Mouse (Mus musculus): ENCODE data around the gene Hyal3. TPM values are rescaled to one million over a fixed set of nuclear protein-coding genes. Genes with fewer than 3 reads are reported as not detected.

Hyal3 gene
- polyA plus RNA-seq, 1 experiment from 2014 or later, result 1.9 TPM

GRCm38 (mm10) chr9:107543299-107543698 is 37.3 kb upstream of the Hyal3 start:
- H3K9me3 ChIP-seq, result no peaks in the 10 kb centered on the region
- no peak overlapping the region for H3K9ac ChIP-seq
- no peak for ATAC-seq (ENCODE audit: low read depth)
- peaks cover 57% of the 10 kb centered on the region for H3K4me1 ChIP-seq (replicated peaks)
- no peak overlapping the region for H3K27ac ChIP-seq (replicated peaks)
- 90% methylated on average over 11 of the region's 11 CpGs for WGBS
- H3K4me2 ChIP-seq, result peak overlapping the region; percentile 91; the same call in 1 of the 2 replicates
- H3K27me3 ChIP-seq, result peaks cover 7% of the 10 kb centered on the region; the same call in 1 of the 2 replicates
- no peak overlapping the region for H3K4me3 ChIP-seq
- H3K36me3 ChIP-seq, result peaks cover 40% of the 10 kb centered on the region

- Histone ChIP-seq H3K9me3 (no peaks in the 10 kb centered on the region), H3K4me1 (replicated peaks) (peaks cover 57% of the 10 kb centered on the region), H3K36me3 (peaks cover 31% of the 10 kb centered on the region), H3K4me3 (no peak overlapping the region), H3K4me2 (no peak overlapping the region), H3K27ac (replicated peaks) (no peak overlapping the region), H3K9ac (no peak overlapping the region), H3K27me3 (peaks cover 17% of the 10 kb centered on the region)
- 95% methylated on average over 17 of the region's 17 CpGs for WGBS
- ATAC-seq (ENCODE audit: low read depth), result no peak
These were observed 36.4 kb upstream of the Hyal3 start for GRCm38 (mm10) chr9:107544196-107544700.

- Histone ChIP-seq H3K36me3 (peaks cover 26% of the 10 kb centered on the region), H3K4me3 (no peak overlapping the region), H3K9ac (no peak overlapping the region), H3K27ac (replicated peaks) (no peak overlapping the region), H3K4me1 (replicated peaks) (peaks cover 57% of the 10 kb centered on the region), H3K9me3 (no peaks in the 10 kb centered on the region), H3K27me3 (peaks cover 22% of the 10 kb centered on the region), H3K4me2 (no peak overlapping the region)
- no peak for ATAC-seq (ENCODE audit: low read depth)
- WGBS, result 91% methylated on average over 12 of the region's 12 CpGs
These were observed 35.9 kb upstream of the Hyal3 start for GRCm38 (mm10) chr9:107544729-107545128.

- no peak for ATAC-seq (ENCODE audit: low read depth)
- Histone ChIP-seq H3K4me1 (replicated peaks) (peaks cover 55% of the 10 kb centered on the region), H3K36me3 (peaks cover 21% of the 10 kb centered on the region), H3K4me3 (no peak overlapping the region), H3K27me3 (peaks cover 26% of the 10 kb centered on the region), H3K9me3 (no peaks in the 10 kb centered on the region), H3K9ac (no peak overlapping the region), H3K27ac (replicated peaks) (no peak overlapping the region), H3K4me2 (no peak overlapping the region)
- WGBS, result 90% methylated on average over 10 of the region's 10 CpGs
These were observed 35.4 kb upstream of the Hyal3 start for GRCm38 (mm10) chr9:107545199-107545598.

GRCm38 (mm10) chr9:107545602-107546001 is 35.0 kb upstream of the Hyal3 start:
- 6% methylated on average over 3 of the region's 3 CpGs for WGBS

GRCm38 (mm10) chr9:107547026-107547425 is 33.6 kb upstream of the Hyal3 start, which contains the start of gene Zmynd10:
Gene Zmynd10 (plus strand): TSS chr9:107547298.
- Histone ChIP-seq H3K27ac (replicated peaks) (peak within 1 kb of the TSS; percentile 69), H3K4me3 (peak within 1 kb of the TSS; percentile 19), H3K36me3 (peaks cover 20% of the 10 kb centered on the region), H3K9ac (peak within 1 kb of the TSS; percentile 53; the same call in 1 of the 2 replicates), H3K4me2 (peak within 1 kb of the TSS; percentile 52), H3K9me3 (no peaks in the 10 kb centered on the region), H3K27me3 (peaks cover 44% of the 10 kb centered on the region), H3K4me1 (replicated peaks) (peaks cover 57% of the 10 kb centered on the region)
- 1% methylated on average over 20 of the region's 20 CpGs for WGBS
- peak; percentile 56; the same call in 1 of the 2 replicates for ATAC-seq (ENCODE audit: low read depth)

More at GRCm38 (mm10) chr9:107545602-107546001, 35.0 kb upstream of the Hyal3 start:
- H3K27me3 ChIP-seq, result peaks cover 30% of the 10 kb centered on the region
- H3K4me1 ChIP-seq (replicated peaks), result peaks cover 52% of the 10 kb centered on the region
- H3K4me2 ChIP-seq, result no peak overlapping the region
- H3K4me3 ChIP-seq, result no peak overlapping the region
- ATAC-seq (ENCODE audit: low read depth), result no peak
- H3K36me3 ChIP-seq, result peaks cover 20% of the 10 kb centered on the region
- no peaks in the 10 kb centered on the region for H3K9me3 ChIP-seq
- no peak overlapping the region for H3K9ac ChIP-seq
- no peak overlapping the region for H3K27ac ChIP-seq (replicated peaks)

- Histone ChIP-seq H3K9ac (no peak overlapping the region), H3K36me3 (peaks cover 20% of the 10 kb centered on the region), H3K4me1 (replicated peaks) (peaks cover 55% of the 10 kb centered on the region), H3K4me2 (no peak overlapping the region), H3K27me3 (peaks cover 54% of the 10 kb centered on the region), H3K9me3 (no peaks in the 10 kb centered on the region), H3K27ac (replicated peaks) (no peak overlapping the region), H3K4me3 (no peak overlapping the region)
- WGBS, result 77% methylated on average over 5 of the region's 5 CpGs
- ATAC-seq (ENCODE audit: low read depth), result no peak
These were observed 32.7 kb upstream of the Hyal3 start for GRCm38 (mm10) chr9:107547957-107548356.

GRCm38 (mm10) chr9:107548820-107549219 is 31.8 kb upstream of the Hyal3 start:
- peaks cover 58% of the 10 kb centered on the region for H3K4me1 ChIP-seq (replicated peaks)
- ATAC-seq (ENCODE audit: low read depth), result no peak
- H3K4me2 ChIP-seq, result no peak overlapping the region
- H3K4me3 ChIP-seq, result no peak overlapping the region
- peaks cover 56% of the 10 kb centered on the region for H3K27me3 ChIP-seq
- H3K9me3 ChIP-seq, result no peaks in the 10 kb centered on the region
- no peak overlapping the region for H3K9ac ChIP-seq
- H3K36me3 ChIP-seq, result peaks cover 15% of the 10 kb centered on the region
- H3K27ac ChIP-seq (replicated peaks), result no peak overlapping the region
- WGBS, result 89% methylated on average over 10 of the region's 10 CpGs

GRCm38 (mm10) chr9:107549297-107550074 is 31.1 kb upstream of the Hyal3 start:
- Histone ChIP-seq H3K27ac (replicated peaks) (no peak overlapping the region), H3K36me3 (peaks cover 9% of the 10 kb centered on the region), H3K9me3 (no peaks in the 10 kb centered on the region), H3K4me1 (replicated peaks) (peaks cover 59% of the 10 kb centered on the region), H3K4me2 (no peak overlapping the region), H3K9ac (no peak overlapping the region), H3K27me3 (peaks cover 56% of the 10 kb centered on the region), H3K4me3 (no peak overlapping the region)
- WGBS, result 84% methylated on average over 20 of the region's 20 CpGs
- ATAC-seq (ENCODE audit: low read depth), result no peak

GRCm38 (mm10) chr9:107550491-107551116 is 30.0 kb upstream of the Hyal3 start:
- Histone ChIP-seq H3K9ac (no peak overlapping the region), H3K4me1 (replicated peaks) (peaks cover 61% of the 10 kb centered on the region), H3K9me3 (no peaks in the 10 kb centered on the region), H3K4me3 (peak overlapping the region; percentile 36), H3K27me3 (peaks cover 56% of the 10 kb centered on the region), H3K36me3 (no peaks in the 10 kb centered on the region), H3K4me2 (peak overlapping the region; percentile 97), H3K27ac (replicated peaks) (no peak overlapping the region)
- WGBS, result 26% methylated on average over 23 of the region's 23 CpGs
- ATAC-seq (ENCODE audit: low read depth), result no peak

- H3K36me3 ChIP-seq, result no peaks in the 10 kb centered on the region
- peak within 1 kb of the TSS; percentile 36 for H3K4me3 ChIP-seq
- no peak for ATAC-seq (ENCODE audit: low read depth)
- H3K4me1 ChIP-seq (replicated peaks), result peaks cover 61% of the 10 kb centered on the region
- peak within 1 kb of the TSS; percentile 97 for H3K4me2 ChIP-seq
- H3K9ac ChIP-seq, result peak within 1 kb of the TSS; percentile 68
- 0 out of 2 replicates have a peak within 1 kb of the TSS, but pooled peaks have one; percentile 28 for H3K27ac ChIP-seq (replicated peaks)
- no peaks in the 10 kb centered on the region for H3K9me3 ChIP-seq
- WGBS, result 1% methylated on average over 63 of the region's 63 CpGs
- H3K27me3 ChIP-seq, result peaks cover 56% of the 10 kb centered on the region
These were observed 29.3 kb upstream of the Hyal3 start, which contains the start of gene Rassf1 for GRCm38 (mm10) chr9:107551117-107551889. Gene Rassf1 (plus strand): TSS chr9:107551555.

All from neural tube, embryonic 13.5 days (tissue).